Mouse (Mus musculus) gastrocnemius, postnatal 10 days (tissue): Measurements from ENCODE around the gene Pum1. TPM values are rescaled to one million over a fixed set of nuclear protein-coding genes. Genes with fewer than 3 reads are reported as not detected.
"Not testable (repeated sequence)": the region's sequence is repeated elsewhere in the genome, so short reads cannot be mapped to it uniquely, and the experiment has no call there.

Experiments
- DNase-seq: peaks from one replicate; pipeline ENCODE4 v3.0.0; 2021; ENCODE audit warnings: mixed read lengths
- total RNA-seq, 2 experiments: library from RNA; stranded (reverse); gene quantifications; 2 replicates each; pipeline ENCODE4 v1.2.3; 2021

Gene Pum1
- total RNA-seq, 2 experiments from 2014 or later: 41.8 to 54.3 TPM

- DNase-seq: no peak
Measured at GRCm38 (mm10) chr4:130668541-130668940, 5.4 kb downstream of the Pum1 start.

- DNase-seq: no peak
Measured at GRCm38 (mm10) chr4:130668991-130669390, 5.9 kb downstream of the Pum1 start.

DNA sequence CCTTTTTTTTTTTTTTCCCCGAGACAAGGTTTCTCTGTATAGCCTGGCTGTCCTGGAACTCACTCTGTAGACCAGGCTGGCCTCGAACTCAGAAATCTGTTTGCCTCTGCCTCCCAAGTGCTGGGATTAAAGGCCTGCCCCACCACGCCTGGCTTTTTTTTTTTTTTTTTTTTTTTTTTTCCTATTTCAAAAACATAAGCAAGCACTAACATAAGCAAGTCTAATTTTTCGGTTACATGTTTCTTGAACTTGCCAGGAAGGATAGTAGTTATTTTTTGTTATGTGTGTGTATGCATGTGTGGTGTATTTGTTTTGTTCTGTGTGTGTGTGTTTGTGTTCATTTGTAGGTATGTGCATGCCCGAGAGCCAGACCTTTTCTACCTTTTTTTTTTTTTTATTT, 6.9 kb downstream of the Pum1 start:
- not testable (repeated sequence) for DNase-seq

DNA sequence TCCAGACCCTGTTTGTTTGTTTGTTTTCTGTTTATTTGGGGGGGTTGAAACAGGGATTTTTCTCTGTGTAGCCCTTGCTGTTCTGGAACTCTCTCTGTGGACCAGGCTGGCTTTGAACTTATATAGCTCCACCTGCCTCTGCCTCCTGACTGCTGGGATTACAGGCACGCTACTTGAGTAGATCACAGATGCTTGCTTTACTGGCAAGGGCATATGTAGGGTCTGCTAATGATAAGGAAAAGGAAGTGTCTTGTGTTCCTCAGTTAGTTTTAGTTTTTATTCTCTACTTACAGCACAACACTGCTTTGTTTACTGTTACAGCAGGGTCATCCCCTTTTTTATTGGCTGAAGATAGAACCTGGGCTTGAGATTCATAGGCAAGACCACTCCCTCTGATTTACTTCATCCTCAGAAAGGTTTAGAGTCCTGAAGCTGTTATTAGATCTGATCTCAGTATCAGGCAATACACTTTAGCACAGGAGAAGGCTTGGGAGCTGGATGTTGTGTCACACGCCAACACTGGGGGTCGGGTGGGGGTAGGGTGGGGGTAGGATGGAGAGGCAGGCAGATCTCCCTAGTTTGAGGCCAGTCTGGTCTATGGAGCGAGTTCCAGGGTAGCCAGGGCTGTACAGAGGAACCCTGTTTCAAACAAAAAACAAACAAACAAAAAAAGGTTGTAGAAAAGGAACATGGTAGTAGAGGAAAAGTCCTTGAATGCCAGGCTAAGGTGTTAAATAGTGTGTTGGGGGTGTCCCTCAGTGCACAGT, 8.1 kb downstream of the Pum1 start:
- no peak for DNase-seq

DNA sequence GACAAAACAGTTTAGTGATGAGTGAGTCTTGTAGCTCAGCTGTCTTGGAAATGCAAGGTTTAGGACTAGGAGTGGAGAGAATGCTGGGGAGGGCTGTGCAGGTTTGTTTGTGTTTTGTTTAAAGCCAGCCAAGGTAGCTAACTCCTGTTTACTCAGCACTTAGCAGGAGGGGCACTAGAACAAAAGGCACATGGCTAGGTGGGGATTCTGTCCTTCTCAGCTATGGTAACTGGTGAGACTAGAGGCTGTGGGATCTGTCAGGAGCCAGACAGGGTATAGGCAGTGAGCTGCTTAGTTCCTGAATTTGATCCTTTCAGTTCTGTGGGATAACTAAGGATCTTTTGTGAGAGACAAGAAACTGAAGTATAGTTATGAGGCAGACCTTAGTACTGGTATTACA, 9.0 kb downstream of the Pum1 start:
- DNase-seq: no peak

- no peak for DNase-seq
Measured at GRCm38 (mm10) chr4:130676746-130677145, 13.6 kb downstream of the Pum1 start.

- DNase-seq: no peak
Measured at GRCm38 (mm10) chr4:130678149-130678548, 15.0 kb downstream of the Pum1 start.

DNA sequence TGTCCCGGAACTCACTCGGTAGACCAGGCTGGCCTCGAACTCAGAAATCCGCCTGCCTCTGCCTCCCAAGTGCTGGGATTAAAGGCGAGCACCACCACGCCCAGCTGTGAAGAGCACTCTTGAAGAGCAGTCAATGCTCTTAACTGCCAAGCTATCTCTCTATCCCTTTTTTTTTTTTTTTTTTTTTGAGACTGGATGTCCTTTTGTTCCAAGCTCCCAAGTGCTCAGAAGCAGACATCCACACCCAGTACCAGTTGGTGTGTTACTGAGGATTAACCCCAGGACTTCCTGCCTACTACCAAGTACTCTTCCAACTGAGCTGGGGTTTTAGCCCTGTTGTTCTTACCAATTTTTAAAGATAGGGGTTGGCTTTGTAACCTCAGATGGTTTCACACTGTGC, 17.6 kb downstream of the Pum1 start:
- no peak for DNase-seq

DNA sequence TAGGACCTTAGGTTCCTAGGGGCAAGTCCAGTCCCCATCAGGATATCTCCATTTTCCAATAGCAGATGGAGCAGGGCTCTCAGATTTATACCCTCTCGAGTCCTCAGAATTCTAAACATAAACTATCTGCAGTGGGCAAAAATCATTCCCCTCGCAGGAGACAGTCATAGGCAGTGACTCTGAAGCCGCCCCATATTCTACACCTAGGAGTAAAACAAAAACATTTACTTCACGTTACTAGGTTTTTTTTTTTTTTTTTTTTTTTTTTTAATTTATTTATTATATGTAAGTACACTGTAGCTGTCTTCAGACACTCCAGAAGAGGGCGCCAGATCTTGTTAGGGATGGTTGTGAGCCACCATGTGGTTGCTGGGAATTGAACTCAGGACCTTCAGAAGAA, 19.9 kb downstream of the Pum1 start:
- not testable (repeated sequence) for DNase-seq

DNA sequence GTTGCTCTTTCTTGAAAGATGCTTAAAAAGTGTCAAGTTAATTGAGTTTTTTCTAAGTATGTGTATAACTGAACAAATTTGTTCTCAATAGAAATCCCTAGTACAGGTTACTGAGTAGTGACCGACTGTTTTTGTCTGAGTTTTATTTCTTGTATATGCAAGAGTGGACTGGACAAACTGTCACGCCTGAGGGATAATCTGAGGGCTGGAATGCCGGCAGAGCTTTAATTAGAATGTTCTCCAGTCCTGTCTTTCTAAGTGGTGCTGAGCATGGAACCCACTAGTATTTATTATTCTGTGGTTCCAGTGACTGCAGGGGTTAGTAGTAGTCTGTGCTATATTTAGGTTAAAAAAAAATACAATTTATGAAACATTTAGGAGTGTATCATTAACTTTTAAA, 30.8 kb downstream of the Pum1 start:
- DNase-seq: no peak

DNA sequence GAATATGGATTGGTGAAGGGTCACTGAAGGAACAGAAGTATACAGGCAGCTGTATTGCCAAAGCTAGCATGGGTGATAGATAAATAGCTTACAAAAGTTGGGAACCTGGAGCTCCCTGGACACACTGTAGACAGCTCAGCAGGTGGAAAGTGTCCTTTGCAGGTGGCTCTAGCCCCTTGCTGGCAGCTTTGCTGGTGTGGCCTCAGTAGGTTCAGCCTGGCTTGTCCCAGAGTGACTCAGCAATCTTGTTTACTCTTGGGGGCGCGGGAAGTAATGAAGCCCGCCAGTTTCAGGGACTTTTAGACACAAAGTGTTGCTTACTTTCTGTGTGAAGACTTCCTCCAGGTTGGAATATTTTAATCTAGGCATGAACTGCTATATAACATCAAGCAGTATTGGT, 31.9 kb downstream of the Pum1 start:
- no peak for DNase-seq

DNA sequence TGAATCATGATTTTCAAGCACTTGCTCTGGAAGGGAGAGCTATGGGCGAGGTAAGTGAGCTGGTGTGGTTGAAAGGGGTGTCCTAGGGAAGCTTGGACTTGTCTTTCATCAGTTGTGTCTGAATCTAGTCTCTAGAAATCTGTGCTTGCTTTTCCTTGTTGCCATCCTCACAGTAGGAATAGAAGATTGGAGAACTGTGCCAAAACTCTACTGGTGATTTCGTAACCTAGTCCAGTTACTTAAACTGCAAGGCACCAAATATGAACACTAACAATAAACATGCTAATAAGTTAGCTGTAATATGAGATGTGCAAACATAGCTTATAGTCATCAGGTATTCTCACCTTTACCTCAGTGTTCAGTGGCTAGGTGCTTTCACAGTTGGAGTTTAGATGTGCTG, 37.9 kb downstream of the Pum1 start:
- DNase-seq: no peak

DNA sequence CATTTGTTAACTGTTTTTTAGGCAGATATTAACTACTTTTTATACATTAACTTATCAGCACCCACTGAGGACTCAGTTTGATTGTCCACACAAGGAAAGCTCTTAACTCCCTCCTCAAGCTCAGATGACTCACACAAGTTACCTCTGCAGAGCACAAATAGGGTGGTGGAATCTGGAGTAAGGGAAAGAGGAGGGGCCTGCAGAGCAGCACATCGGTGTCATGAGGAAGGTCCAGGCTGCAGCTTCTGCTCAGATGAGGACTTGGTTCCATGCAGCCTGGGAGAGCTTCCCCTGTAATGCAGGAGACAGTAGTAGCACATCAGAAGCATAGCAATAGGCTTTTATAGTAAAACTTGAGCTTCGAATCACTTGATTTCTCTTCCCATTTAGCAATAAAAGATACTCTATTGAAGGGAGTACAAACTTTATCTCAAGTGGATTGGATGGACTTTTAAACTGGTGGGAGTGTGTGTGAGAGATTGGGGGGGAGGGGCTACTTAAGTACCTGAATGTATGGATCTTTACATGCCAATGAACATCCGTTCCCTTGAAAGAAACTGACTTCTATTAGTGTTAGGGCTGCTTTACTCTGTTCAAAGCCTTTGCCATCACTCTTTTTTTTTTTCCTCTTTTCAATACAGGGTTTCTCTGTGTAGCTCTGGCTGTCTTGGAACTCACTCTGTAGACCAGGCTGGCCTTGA, 39.9 kb downstream of the Pum1 start:
- DNase-seq: no peak

DNA sequence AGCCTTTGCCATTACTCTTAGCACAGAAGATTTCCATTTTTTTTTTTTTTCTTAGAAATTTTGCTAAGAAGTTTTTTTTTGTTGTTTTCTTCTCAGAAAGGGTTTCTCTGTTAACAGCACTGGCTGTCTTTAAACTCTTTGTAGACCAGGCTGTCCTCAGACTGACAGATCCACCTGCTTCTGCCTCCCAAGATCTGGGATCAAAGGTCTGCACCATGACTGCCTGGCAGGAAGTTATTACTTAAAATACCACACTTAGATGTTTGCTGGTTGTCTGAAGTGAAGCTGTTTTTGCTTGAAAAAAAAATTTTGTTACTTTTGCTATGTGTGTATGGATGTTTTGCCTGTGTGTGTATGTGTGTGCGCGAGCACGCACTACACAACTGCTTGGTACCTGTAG, 40.5 kb downstream of the Pum1 start:
- DNase-seq: no peak

DNA sequence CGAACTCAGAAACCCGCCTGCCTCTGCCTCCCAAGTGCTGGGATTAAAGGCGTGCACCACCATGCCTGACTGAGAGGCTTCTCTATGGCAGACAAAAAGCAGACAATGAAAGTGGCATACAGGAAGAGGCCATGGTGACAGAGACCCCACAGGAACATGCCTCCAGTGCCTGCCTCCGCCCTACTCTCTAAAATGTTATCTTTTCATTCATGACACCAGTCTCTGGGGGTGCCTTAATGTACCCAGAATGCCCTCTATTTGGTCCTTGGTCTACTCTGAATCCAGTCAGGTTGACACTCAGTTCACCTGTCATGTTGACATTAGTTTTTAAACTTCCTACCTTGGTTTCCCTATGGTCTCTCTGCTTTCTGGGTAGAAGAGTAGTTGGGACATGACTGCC, 41.5 kb downstream of the Pum1 start:
- DNase-seq: no peak

DNA sequence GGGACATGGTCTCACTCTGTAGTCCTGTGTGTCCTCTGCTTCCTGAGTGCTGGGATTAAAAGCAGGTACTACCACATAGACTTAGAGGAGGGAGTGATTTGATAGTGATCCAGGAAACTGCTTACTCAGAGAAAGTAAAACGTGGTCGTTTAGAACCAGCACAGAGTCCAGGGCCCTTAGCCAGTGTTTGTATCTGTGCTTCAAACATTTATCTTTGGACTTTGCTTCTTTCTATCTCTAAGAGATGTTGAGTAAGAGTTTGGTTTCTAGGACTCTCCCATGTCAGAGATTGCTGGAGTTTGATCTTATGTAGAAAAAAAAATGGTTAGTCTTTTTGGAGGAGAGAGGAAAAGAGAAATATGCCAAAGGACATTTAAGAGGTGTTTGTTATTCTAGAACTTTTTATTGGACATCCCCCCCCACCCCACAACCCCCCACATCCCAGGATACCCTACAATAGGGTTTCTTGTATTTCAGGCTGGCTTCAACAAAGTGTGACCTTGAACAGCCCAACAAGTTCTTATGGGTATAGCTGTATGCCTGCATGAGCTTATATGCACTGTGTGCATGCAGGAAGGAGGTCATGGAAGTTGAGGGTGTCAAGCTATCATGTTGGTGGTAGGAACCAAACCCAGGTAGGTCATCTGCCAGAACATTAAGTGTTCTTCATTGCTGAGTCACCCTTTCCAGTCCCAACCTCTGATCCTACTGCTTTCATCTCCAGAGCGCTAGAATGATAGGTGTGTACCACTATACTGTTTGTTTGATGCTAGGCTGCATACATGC, 43.3 kb downstream of the Pum1 start:
- no peak for DNase-seq

GRCm38 (mm10) chr4:130711353-130711848, 48.3 kb downstream of the Pum1 start:
- no peak for DNase-seq

DNA sequence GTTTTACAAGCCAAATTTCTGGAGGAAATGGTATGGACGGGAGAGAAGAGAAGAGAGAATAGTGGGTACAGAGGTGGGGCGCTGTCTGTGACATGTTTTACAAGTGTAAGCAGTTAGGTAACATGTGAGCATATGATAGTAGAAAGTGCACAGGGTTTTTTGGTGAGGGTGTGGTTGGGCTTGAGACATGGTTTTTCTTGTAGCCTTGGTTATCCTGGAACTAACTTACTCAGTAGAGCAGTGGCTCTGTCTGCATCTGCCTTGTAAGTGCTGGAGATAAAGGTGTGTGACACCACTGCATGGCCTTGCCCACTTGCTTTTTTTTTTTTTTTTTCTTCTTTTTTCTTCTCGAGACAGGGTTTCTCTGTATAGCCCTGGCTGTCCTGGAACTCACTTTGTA, 49.2 kb downstream of the Pum1 start:
- no peak for DNase-seq

DNA sequence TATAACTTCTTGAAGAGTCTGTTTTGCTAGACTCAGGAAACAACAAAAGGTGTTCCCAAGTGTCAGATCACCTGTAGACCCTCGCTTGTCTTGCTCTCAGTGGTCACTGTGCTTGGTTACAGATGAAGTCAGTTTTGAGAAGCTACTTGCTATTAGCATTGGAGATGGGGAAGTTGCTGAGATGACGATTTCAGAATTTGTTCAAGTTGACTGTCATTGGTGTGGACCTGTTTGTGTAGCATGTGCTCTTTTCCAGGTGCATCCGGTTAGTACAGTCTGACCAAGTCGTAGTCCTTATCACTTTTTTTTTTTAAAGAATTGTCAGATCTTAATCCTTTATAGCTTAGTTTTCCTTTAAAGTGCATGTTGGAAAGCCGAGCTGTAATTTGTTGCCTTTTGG, 50.3 kb downstream of the Pum1 start:
- no peak for DNase-seq

GRCm38 (mm10) chr4:130715126-130715525, 52.0 kb downstream of the Pum1 start:
- no peak for DNase-seq

- DNase-seq: no peak
Measured at GRCm38 (mm10) chr4:130715623-130716022, 52.5 kb downstream of the Pum1 start.

- DNase-seq: no peak
Measured at GRCm38 (mm10) chr4:130719348-130719747, 56.2 kb downstream of the Pum1 start.

DNA sequence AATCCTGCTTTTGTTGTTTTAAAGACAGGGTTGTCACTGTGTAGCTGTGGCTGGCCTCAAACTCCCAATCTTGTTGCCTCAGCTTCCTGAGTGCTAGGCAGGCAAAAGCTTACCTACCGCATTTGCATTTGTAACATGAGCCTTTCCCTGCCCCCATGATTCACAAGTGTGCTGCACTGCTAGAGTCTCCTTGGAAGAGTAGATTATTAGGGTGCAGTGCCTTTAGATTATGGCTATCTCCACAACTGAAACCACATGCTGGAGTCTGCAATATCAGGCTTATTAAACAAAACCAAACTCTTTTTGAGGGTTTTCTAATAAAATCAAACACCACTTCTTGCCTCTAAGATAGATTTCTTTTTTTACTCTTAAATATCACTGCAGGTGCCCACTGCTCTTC, 59.5 kb downstream of the Pum1 start:
- DNase-seq: no peak
